Mouse (Mus musculus): ENCODE data around the gene Pomc. TPM values are rescaled to one million over a fixed set of nuclear protein-coding genes. Genes with fewer than 3 reads are reported as not detected.
"Not testable (repeated sequence)": the region's sequence is repeated elsewhere in the genome, so short reads cannot be mapped to it uniquely, and the experiment has no call there.

Gene Pomc
- total RNA-seq, 2 experiments from 2014 or later, result 0.38 TPM; not detected in 1

- no peak for ATAC-seq (ENCODE audit: poor library complexity, severe bottlenecking)
Observed at GRCm38 (mm10) chr12:3967196-3967595, 12.4 kb downstream of the Pomc start.

GRCm38 (mm10) chr12:3968380-3968779, 13.6 kb downstream of the Pomc start:
- ATAC-seq (ENCODE audit: poor library complexity, severe bottlenecking), result no peak

- not testable (repeated sequence) for ATAC-seq (ENCODE audit: poor library complexity, severe bottlenecking)
Observed at GRCm38 (mm10) chr12:3973169-3973568, 18.4 kb downstream of the Pomc start.

- ATAC-seq (ENCODE audit: poor library complexity, severe bottlenecking), result no peak
Observed at GRCm38 (mm10) chr12:3980991-3981349, 26.2 kb downstream of the Pomc start.

GRCm38 (mm10) chr12:3981350-3982131, 26.8 kb downstream of the Pomc start:
- peak; percentile 94 for ATAC-seq (ENCODE audit: poor library complexity, severe bottlenecking)

- ATAC-seq (ENCODE audit: poor library complexity, severe bottlenecking), result no peak
Observed at GRCm38 (mm10) chr12:3982257-3982656, 27.5 kb downstream of the Pomc start.

- ATAC-seq (ENCODE audit: poor library complexity, severe bottlenecking), result no peak
Observed at GRCm38 (mm10) chr12:3983736-3984135, 29.0 kb downstream of the Pomc start.

- no peak for ATAC-seq (ENCODE audit: poor library complexity, severe bottlenecking)
Observed at GRCm38 (mm10) chr12:3984446-3984845, 29.7 kb downstream of the Pomc start.

GRCm38 (mm10) chr12:3989943-3990342, 35.2 kb downstream of the Pomc start:
- ATAC-seq (ENCODE audit: poor library complexity, severe bottlenecking), result no peak

- no peak for ATAC-seq (ENCODE audit: poor library complexity, severe bottlenecking)
Observed at GRCm38 (mm10) chr12:3991047-3991446, 36.3 kb downstream of the Pomc start.

GRCm38 (mm10) chr12:3996749-3997148, 42.0 kb downstream of the Pomc start:
- ATAC-seq (ENCODE audit: poor library complexity, severe bottlenecking), result no peak

GRCm38 (mm10) chr12:4000406-4000805, 45.7 kb downstream of the Pomc start:
- no peak for ATAC-seq (ENCODE audit: poor library complexity, severe bottlenecking)

GRCm38 (mm10) chr12:4004648-4005047, 49.9 kb downstream of the Pomc start:
- ATAC-seq (ENCODE audit: poor library complexity, severe bottlenecking), result no peak

GRCm38 (mm10) chr12:4006079-4006478, 51.3 kb downstream of the Pomc start:
- ATAC-seq (ENCODE audit: poor library complexity, severe bottlenecking), result no peak

GRCm38 (mm10) chr12:4007181-4007580, 52.4 kb downstream of the Pomc start:
- ATAC-seq (ENCODE audit: poor library complexity, severe bottlenecking), result no peak

- ATAC-seq (ENCODE audit: poor library complexity, severe bottlenecking), result no peak
Observed at GRCm38 (mm10) chr12:4007766-4008165, 53.0 kb downstream of the Pomc start.

- ATAC-seq (ENCODE audit: poor library complexity, severe bottlenecking), result no peak
Observed at GRCm38 (mm10) chr12:4008731-4009130, 54.0 kb downstream of the Pomc start.

Other genes with a start within 250 kb of the Pomc start
- 3.5 and 5.5 TPM in 2 replicates for gene Dnmt3a, start 148.9 kb upstream of the Pomc start, total RNA-seq (2015)
- 5.3 and 13.8 TPM in 2 replicates for gene Dnmt3a, start 148.9 kb upstream of the Pomc start, total RNA-seq (2017)
- 0.09 and 0.30 TPM in 2 replicates for gene Efr3b, start 84.0 kb downstream of the Pomc start, total RNA-seq (2015)
- gene Efr3b, start 84.0 kb downstream of the Pomc start, total RNA-seq (2017), result 0.04 TPM in 2 replicates
- gene Dnajc27, start 127.6 kb downstream of the Pomc start, total RNA-seq (2015), result 1.5 and 2.1 TPM in 2 replicates
- gene Dnajc27, start 127.6 kb downstream of the Pomc start, total RNA-seq (2017), result 2.1 and 4.3 TPM in 2 replicates
- 0.38 and 2.5 TPM in 2 replicates for gene Adcy3, start 178.2 kb downstream of the Pomc start, total RNA-seq (2015)
- 0.77 and 1.0 TPM in 2 replicates for gene Adcy3, start 178.2 kb downstream of the Pomc start, total RNA-seq (2017)

Data from megakaryocyte, adult 5-6 weeks (primary cell).